Mouse (Mus musculus): Measurements from ENCODE around the gene Acsl6.
"Not testable (repeated sequence)": the region's sequence is repeated elsewhere in the genome, so short reads cannot be mapped to it uniquely, and the experiment has no call there.

Gene Acsl6

GRCm38 (mm10) chr11:54303728-54304470, at the start of gene Acsl6:
TSS of gene Acsl6 (plus strand) at chr11:54303798.
- DNase-seq = peak; percentile 83

GRCm38 (mm10) chr11:54254114-54254513, 49.5 kb upstream of the Acsl6 start:
- DNase-seq = peak; percentile 19

GRCm38 (mm10) chr11:54256624-54257376, 46.8 kb upstream of the Acsl6 start:
- DNase-seq = peak; percentile 89

- peak; percentile 22 for DNase-seq
These were observed 40.1 kb upstream of the Acsl6 start for GRCm38 (mm10) chr11:54263405-54264031.

- peak; percentile 79 for DNase-seq
These were observed 39.1 kb upstream of the Acsl6 start for GRCm38 (mm10) chr11:54264542-54264941.

- DNase-seq = no peak
These were observed 36.4 kb upstream of the Acsl6 start, which contains the start of gene Il3 for GRCm38 (mm10) chr11:54267177-54267576. TSS of gene Il3 (minus strand) at chr11:54267277.

GRCm38 (mm10) chr11:54269191-54269896, 34.3 kb upstream of the Acsl6 start:
- no peak for DNase-seq

- DNase-seq = no peak
These were observed 32.1 kb upstream of the Acsl6 start for GRCm38 (mm10) chr11:54271437-54271949.

- DNase-seq = no peak
These were observed 15.7 kb upstream of the Acsl6 start for GRCm38 (mm10) chr11:54287821-54288453.

- no peak for DNase-seq
These were observed 11.4 kb upstream of the Acsl6 start for GRCm38 (mm10) chr11:54292163-54292562.

GRCm38 (mm10) chr11:54293980-54294807, 9.4 kb upstream of the Acsl6 start:
- no peak for DNase-seq

- DNase-seq = no peak
These were observed 7.6 kb upstream of the Acsl6 start for GRCm38 (mm10) chr11:54295971-54296370.

GRCm38 (mm10) chr11:54296734-54297133, 6.9 kb upstream of the Acsl6 start:
- DNase-seq = no peak

GRCm38 (mm10) chr11:54297471-54297870, 6.1 kb upstream of the Acsl6 start:
- DNase-seq = not testable (repeated sequence)

GRCm38 (mm10) chr11:54298777-54299176, 4.8 kb upstream of the Acsl6 start:
- no peak for DNase-seq

- DNase-seq = no peak
These were observed 1.6 kb upstream of the Acsl6 start for GRCm38 (mm10) chr11:54301994-54302393.

- DNase-seq = no peak
These were observed 992 bp upstream of the Acsl6 start for GRCm38 (mm10) chr11:54302606-54303005.

- DNase-seq = peak; percentile 58
These were observed 396 bp upstream of the Acsl6 start for GRCm38 (mm10) chr11:54303076-54303727.

- peak; percentile 67 for DNase-seq
These were observed 874 bp downstream of the Acsl6 start for GRCm38 (mm10) chr11:54304471-54304873.

- peak; percentile 57 for DNase-seq
These were observed 1.7 kb downstream of the Acsl6 start for GRCm38 (mm10) chr11:54305331-54305730.
